In genomic region chr13:44121241-44121671, GRCm38 (mm10) we compare ENCODE assay signal across 13 mouse cellular contexts.
DNase-seq lines count a peak whose midpoint lies in the region; ATAC-seq and TF ChIP-seq lines count a peak whose summit lies in the region.
"Had no signal": no experiment of that assay in that cellular context is flagged by ENCODE, and none has a peak within 500 bp of the region (broad histone marks: within the 10 kb centered on the region; RNA-seq: fewer than 3 reads in every experiment).

No protein-coding gene starts in this region.

- WGBS in forebrain, postnatal 0 days, result 8% methylated on average over 7 of the region's 8 CpGs
- WGBS in midbrain, embryonic 10.5 days, result 23% methylated on average over 6 of the region's 8 CpGs
- whole genome bisulfite sequencing in liver, embryonic 12.5 days (ENCODE audit: insufficient replicate concordance), result 49% methylated on average over 6 of the region's 8 CpGs
- WGBS in heart, adult 2 months, result 49% methylated on average over 8 of the region's 8 CpGs

- H3K4me1 ChIP-seq in ES-Bruce4 (ENCODE audit: control insufficient read depth, insufficient read depth, low read length), result peaks cover 7% of the 10 kb centered on the region
- no peaks in the 10 kb centered on the region for H3K4me1 ChIP-seq in forebrain, postnatal 0 days (ENCODE audit: insufficient read depth)
- H3K4me1 ChIP-seq in midbrain, embryonic 10.5 days, result peaks cover 33% of the 10 kb centered on the region
- peaks cover 3% of the 10 kb centered on the region; the same call in 1 of the 2 replicates for H3K4me1 ChIP-seq in liver, embryonic 12.5 days
- H3K4me1 ChIP-seq in heart, adult 2 months (ENCODE audit: control insufficient read depth, insufficient read depth, low read length), result no peaks in the 10 kb centered on the region; the same call in 1 of the 2 replicates

- H3K36me3 ChIP-seq in ES-Bruce4 (ENCODE audit: control insufficient read depth, insufficient read depth, low read length, poor library complexity, severe bottlenecking), result no peaks in the 10 kb centered on the region
- no peaks in the 10 kb centered on the region for H3K36me3 ChIP-seq in forebrain, postnatal 0 days (ENCODE audit: insufficient read depth)
- no peaks in the 10 kb centered on the region for H3K36me3 ChIP-seq in midbrain, embryonic 10.5 days
- no peaks in the 10 kb centered on the region for H3K36me3 ChIP-seq in liver, embryonic 12.5 days
- H3K36me3 ChIP-seq in heart, adult 2 months (ENCODE audit: control insufficient read depth, insufficient read depth, low read length), result no peaks in the 10 kb centered on the region
- H3K36me3 ChIP-seq: G1E; heart, embryonic 15.5 days; lung, embryonic 15.5 days had no signal

- H3K4me3 ChIP-seq in ES-Bruce4 (ENCODE audit: low read depth, low read length), result no peak overlapping the region
- H3K4me3 ChIP-seq in forebrain, postnatal 0 days (ENCODE audit: low read depth, low read length), result no peak overlapping the region
- H3K4me3 ChIP-seq in midbrain, embryonic 10.5 days, result no peak overlapping the region
- no peak overlapping the region for H3K4me3 ChIP-seq in liver, embryonic 12.5 days
- H3K4me3 ChIP-seq in heart, adult 2 months, result no peak overlapping the region
- H3K4me3 ChIP-seq: heart, embryonic 15.5 days; lung, embryonic 15.5 days had no signal

- H3K27ac ChIP-seq in ES-Bruce4 (ENCODE audit: insufficient read depth, low read length), result no peak overlapping the region
- H3K27ac ChIP-seq in forebrain, postnatal 0 days (ENCODE audit: low read depth, low read length), result 0 out of 2 replicates have a peak overlapping the region, but pooled peaks have one; percentile 35
- H3K27ac ChIP-seq in midbrain, embryonic 10.5 days (replicated peaks), result peak overlapping the region; percentile 70
- H3K27ac ChIP-seq in liver, embryonic 12.5 days, result no peak overlapping the region
- H3K27ac ChIP-seq in heart, adult 2 months, result no peak overlapping the region
- H3K27ac ChIP-seq: heart, embryonic 15.5 days; lung, embryonic 15.5 days had no signal

- H3K9ac ChIP-seq in ES-Bruce4 (ENCODE audit: low read depth, poor library complexity, severe bottlenecking), result 0 out of 2 replicates have a peak overlapping the region, but pooled peaks have one; percentile 2
- H3K9ac ChIP-seq in forebrain, postnatal 0 days, result no peak overlapping the region
- H3K9ac ChIP-seq in liver, embryonic 12.5 days, result no peak overlapping the region
- no peak overlapping the region for H3K9ac ChIP-seq in heart, adult 2 months (ENCODE audit: low read depth, low read length)
- H3K9ac ChIP-seq: heart, embryonic 15.5 days; lung, embryonic 15.5 days had no signal

- no peak for TF ChIP-seq CTCF in ES-Bruce4 (IDR thresholded peaks at IDR 0.05; ENCODE audit: low read depth, low read length)
- TF ChIP-seq CTCF in forebrain, postnatal 0 days (IDR thresholded peaks at IDR 0.05; ENCODE audit: low read depth), result no peak
- no peak for TF ChIP-seq CTCF in heart, adult 2 months (IDR thresholded peaks at IDR 0.05)

- TF ChIP-seq POLR2A in ES-Bruce4 (IDR thresholded peaks at IDR 0.05; ENCODE audit: insufficient read depth, low read length), result no peak
- no peak for TF ChIP-seq POLR2A in heart, adult 2 months (IDR thresholded peaks at IDR 0.05; ENCODE audit: insufficient read depth, low read depth, low read length)

- DNase-seq in R1 (ENCODE audit: low read depth, low spot score), result peak; percentile 21
- no peak for DNase-seq in forebrain, postnatal 0 days
- no peak for DNase-seq in midbrain, embryonic 10.5 days (ENCODE audit: low spot score)
- no peak for DNase-seq in heart, adult 2 months
- no peak for DNase-seq in left cerebral cortex, postnatal 36 days (ENCODE audit: low spot score in 2 of 2)
- DNase-seq: adrenal gland, postnatal 10 days; cerebellum, adult 18-20 months; thymus, postnatal 14 days had no signal

- H3K4me2 ChIP-seq in forebrain, postnatal 0 days (ENCODE audit: low read depth), result no peak overlapping the region
- H3K4me2 ChIP-seq in liver, embryonic 12.5 days, result no peak overlapping the region
- H3K4me2 ChIP-seq: heart, embryonic 15.5 days; lung, embryonic 15.5 days had no signal

- H3K79me2 ChIP-seq in heart, adult 2 months (replicated peaks; ENCODE audit: control insufficient read depth, insufficient read depth, low read length), result no peaks in the 10 kb centered on the region

- no peaks in the 10 kb centered on the region for H3K9me3 ChIP-seq in ES-Bruce4 (replicated peaks; ENCODE audit: control insufficient read depth, insufficient read depth, low read length, poor library complexity, severe bottlenecking)
- H3K9me3 ChIP-seq in forebrain, postnatal 0 days (ENCODE audit: low read length), result no peaks in the 10 kb centered on the region
- no peaks in the 10 kb centered on the region for H3K9me3 ChIP-seq in midbrain, embryonic 10.5 days (replicated peaks)
- H3K9me3 ChIP-seq in liver, embryonic 12.5 days (replicated peaks), result no peaks in the 10 kb centered on the region
- H3K9me3 ChIP-seq: G1E; heart, embryonic 15.5 days; lung, embryonic 15.5 days had no signal

- intact Hi-C loops in heart, adult 2 months (cut with DNase I), result no loop called here
- intact Hi-C loops in left cerebral cortex, postnatal 36 days (cut with DNase I), result no loop called here

- no peaks in the 10 kb centered on the region for H3K27me3 ChIP-seq in ES-Bruce4 (ENCODE audit: control insufficient read depth, insufficient read depth, low read length, poor library complexity, severe bottlenecking)
- no peaks in the 10 kb centered on the region for H3K27me3 ChIP-seq in forebrain, postnatal 0 days (ENCODE audit: insufficient read depth, low read length)
- H3K27me3 ChIP-seq in midbrain, embryonic 10.5 days (ENCODE audit: low read depth, poor library complexity, severe bottlenecking), result peaks cover 24% of the 10 kb centered on the region; the same call in 1 of the 2 replicates
- H3K27me3 ChIP-seq in liver, embryonic 12.5 days (replicated peaks), result no peaks in the 10 kb centered on the region
- H3K27me3 ChIP-seq in heart, adult 2 months (ENCODE audit: control insufficient read depth, insufficient read depth, low read length), result no peaks in the 10 kb centered on the region
- H3K27me3 ChIP-seq: heart, embryonic 15.5 days; lung, embryonic 15.5 days had no signal

- ATAC-seq in forebrain, postnatal 0 days, result no peak
- ATAC-seq in liver, embryonic 12.5 days, result no peak

- no peak for TF ChIP-seq EP300 in ES-Bruce4 (IDR thresholded peaks at IDR 0.05; ENCODE audit: insufficient read depth, low read depth, low read length)
- TF ChIP-seq EP300 in heart, adult 2 months (IDR thresholded peaks at IDR 0.05; ENCODE audit: insufficient read depth, low read depth, low read length), result no peak

Comparison
In these comparisons a context has a peak if more than half of its experiments do, and no peak if none do; other contexts are left out.
1. H3K27ac ChIP-seq: peak in forebrain, postnatal 0 days (single experiment) and midbrain, embryonic 10.5 days (single experiment); none in ES-Bruce4 (single experiment), liver, embryonic 12.5 days (single experiment) and heart, adult 2 months (single experiment).